Mouse (Mus musculus) kidney, postnatal 4 days (tissue): ENCODE measurements around the gene Gm9903.

Experiments used
- DNase-seq, 2 experiments: peaks; one replicate each; pipeline ENCODE4 v3.0.0; 2021; ENCODE audit warnings: mixed read lengths in 2 of 2

Gm9903 gene

GRCm38 (mm10) chr5:33651017-33651416, 21.3 kb downstream of the Gm9903 start:
- DNase-seq: no peak

DNA sequence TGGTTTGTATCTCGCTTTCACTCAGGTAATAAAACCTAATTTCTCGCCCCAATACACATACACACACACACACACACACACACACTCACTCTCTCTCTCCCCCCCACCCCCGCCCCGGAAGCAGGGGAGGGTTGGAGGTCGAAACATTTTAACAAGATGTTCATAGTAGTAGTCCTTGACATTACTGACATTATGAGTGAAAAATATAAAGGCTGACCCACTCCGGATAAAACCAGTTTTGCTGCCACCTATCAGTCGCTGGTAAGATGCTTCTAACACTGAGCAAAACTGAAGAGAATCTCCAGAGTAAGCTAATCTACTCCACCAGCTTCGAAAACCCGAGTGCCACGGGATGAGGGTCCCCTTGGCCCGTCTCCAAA, 21.8 kb downstream of the Gm9903 start:
- DNase-seq: peak in 1 of 2 experiments; percentile 15

- peak; percentile 96 to 98 for DNase-seq
Observed at GRCm38 (mm10) chr5:33651921-33652782, 22.4 kb downstream of the Gm9903 start, which contains the start of gene Slbp. Gene Slbp (minus strand): TSS chr5:33652574.

- DNase-seq: no peak
Observed at GRCm38 (mm10) chr5:33652783-33653173, 23.1 kb downstream of the Gm9903 start.

DNA sequence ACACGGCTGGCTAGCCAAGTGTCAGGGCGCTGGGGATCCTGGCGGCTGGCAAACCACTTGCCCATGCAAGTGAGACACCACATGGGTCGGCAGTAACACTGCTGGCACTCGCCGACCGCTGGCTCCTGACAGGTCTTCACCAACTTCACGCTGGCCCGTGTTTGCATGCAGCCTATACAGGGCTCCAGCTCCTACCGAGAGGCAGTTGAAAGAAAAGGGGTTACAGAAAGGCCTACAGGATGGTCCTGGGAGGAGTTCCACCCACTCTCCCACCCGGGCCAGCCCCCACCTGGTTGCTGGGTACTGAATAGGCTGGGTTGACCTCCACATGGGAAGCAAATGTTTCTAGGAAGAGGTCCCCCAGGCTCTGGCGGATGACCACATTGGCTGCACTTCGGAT, 24.7 kb downstream of the Gm9903 start:
- no peak for DNase-seq

GRCm38 (mm10) chr5:33655251-33655840, 25.6 kb downstream of the Gm9903 start:
- DNase-seq: no peak

GRCm38 (mm10) chr5:33656739-33657138, 27.0 kb downstream of the Gm9903 start:
- no peak for DNase-seq

DNA sequence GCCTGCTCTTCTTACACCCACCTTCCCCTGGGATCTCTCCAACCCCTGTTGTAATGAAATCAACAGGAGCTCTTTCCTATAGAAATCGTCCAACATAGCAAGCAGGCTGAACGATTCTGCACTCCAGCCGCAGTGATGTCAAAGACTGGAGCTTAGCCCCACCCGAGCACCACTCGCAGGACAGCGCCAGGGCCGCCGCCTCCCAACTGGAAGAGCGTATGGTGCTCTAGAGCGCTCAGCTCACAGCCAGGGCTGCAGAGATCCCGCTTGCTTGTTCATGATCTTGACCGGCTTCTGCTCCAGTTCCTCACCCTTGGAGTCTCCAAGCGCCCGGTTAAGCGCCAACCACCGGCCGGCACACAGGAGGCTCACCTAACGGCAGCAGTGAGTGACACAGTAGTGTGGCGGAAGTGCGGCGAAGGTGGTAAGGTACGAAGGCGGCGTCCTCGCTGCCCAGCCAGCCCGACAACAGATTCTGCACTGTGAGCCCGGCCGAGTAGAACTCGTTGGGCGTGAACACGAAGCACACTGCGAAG, 27.6 kb downstream of the Gm9903 start:
- no peak for DNase-seq

- peak; percentile 96 to 98 for DNase-seq
Observed at GRCm38 (mm10) chr5:33657787-33658663, 28.3 kb downstream of the Gm9903 start, which contains the start of the genes Tacc3 and Tmem129. Gene Tacc3 (plus strand): TSS chr5:33658128. Gene Tmem129 (minus strand): TSS chr5:33658416.

DNA sequence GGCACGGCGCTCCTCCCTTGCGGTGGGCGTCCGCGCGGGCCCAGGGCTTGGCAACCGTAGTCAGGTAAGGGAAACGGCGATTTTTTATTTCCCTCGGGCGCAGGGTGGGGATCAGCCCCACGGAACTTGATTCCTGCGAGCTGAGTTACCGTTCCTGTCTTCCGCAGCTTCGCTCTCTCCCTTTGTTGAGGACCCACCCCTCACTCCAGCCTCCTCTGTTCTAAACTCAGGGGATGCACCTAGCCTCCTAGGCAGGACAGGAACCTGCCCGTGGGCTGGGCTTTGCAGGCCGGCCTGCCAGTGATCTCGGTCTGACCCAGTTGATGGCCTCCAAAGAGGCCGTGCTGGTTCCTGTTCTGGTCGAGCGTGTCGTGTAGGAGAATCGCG, 28.9 kb downstream of the Gm9903 start:
- no peak for DNase-seq

DNA sequence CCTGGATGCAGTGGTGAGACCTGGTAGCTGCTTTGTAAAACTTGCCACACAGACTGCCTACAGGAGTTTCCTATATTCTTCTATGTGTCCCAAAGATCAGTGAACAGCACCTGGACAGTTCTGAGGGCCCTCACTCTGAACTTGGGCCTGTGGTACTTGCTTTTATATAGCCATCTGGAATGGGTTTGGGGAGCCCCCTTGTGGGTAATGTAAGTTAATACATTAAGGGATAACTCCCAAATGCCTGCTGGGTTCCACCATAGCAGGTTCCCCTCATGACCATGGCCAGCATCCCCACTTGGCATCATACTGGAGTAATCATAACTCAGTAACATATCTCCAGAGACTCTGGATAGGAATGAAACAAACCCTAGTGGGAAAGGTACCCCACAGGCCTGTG, 38.5 kb downstream of the Gm9903 start:
- DNase-seq: peak; percentile 32 to 53

- DNase-seq: no peak
Observed at GRCm38 (mm10) chr5:33671659-33672058, 41.9 kb downstream of the Gm9903 start.

DNA sequence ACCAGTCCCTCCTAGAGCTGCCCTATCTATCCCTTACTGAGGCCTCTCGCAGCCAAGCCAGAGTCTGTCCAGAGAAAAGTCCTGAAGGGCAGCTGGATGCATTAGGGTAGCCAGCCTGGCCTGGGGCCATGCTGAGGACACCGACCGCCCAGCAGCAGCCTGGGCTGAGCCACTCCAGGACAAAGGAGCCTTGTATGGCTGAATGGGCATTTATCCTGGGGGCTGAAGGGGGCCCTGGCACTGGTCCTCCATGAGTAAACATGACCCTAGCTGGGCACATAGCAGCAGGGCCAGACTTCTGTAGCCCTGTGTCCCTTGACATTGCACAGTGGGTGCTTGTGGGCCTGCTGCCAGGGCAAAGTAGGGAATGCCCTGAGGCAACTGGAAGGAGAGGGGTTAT, 44.7 kb downstream of the Gm9903 start:
- no peak for DNase-seq

DNA sequence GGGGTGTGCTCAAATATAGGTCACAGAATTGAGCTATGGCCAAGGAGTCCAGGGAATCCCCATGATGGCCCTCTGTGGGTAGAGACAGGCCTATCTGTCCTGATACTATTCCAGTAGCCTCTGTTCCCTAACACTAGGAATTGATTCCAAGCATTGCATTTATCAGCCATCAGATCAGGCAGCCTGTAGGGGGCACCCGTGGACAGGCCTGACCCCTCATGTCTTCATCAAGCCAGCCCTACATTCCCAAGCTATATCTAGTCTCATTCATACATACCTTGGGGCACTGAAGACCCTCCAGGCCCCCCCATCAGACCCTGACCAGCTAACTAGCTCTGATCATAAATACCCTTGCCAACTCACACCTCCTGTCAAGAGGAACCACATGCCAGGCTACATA, 46.2 kb downstream of the Gm9903 start:
- DNase-seq: peak; percentile 86 to 88

DNA sequence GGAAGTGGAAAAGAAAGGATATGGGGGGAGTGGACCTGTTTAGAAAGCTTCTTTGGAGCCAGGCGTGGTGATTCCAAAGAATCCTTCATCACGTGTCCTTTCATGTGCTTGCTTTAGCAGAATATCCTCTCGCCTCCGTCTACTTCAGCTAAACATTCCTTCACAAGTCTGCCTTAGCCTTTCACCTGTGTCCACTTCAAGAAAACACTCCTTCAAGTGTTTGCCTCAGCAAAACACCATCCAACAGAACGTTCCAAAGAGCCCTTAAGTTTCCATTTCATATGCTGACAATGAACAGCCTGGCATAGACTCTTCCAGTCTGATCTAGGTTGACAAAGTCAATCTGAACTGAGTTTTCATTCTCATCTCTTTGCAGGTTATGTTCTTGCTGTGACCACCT, 48.5 kb downstream of the Gm9903 start:
- no peak for DNase-seq

- no peak for DNase-seq
Observed at GRCm38 (mm10) chr5:33681044-33681443, 51.3 kb downstream of the Gm9903 start.
